Mouse (Mus musculus): ENCODE data around the gene Bhlhe40. TPM values are rescaled to one million over a fixed set of nuclear protein-coding genes. Genes with fewer than 3 reads are reported as not detected.
A peak's percentile ranks its signal among the peaks of the same experiment; 100 is the strongest.

The Bhlhe40 gene
- polyA plus RNA-seq, 1 experiment: 17.9 TPM

- DNase-seq (ENCODE audit: low spot score): no peak
These were observed 34.7 kb downstream of the Bhlhe40 start for GRCm38 (mm10) chr6:108694965-108695724.

DNA sequence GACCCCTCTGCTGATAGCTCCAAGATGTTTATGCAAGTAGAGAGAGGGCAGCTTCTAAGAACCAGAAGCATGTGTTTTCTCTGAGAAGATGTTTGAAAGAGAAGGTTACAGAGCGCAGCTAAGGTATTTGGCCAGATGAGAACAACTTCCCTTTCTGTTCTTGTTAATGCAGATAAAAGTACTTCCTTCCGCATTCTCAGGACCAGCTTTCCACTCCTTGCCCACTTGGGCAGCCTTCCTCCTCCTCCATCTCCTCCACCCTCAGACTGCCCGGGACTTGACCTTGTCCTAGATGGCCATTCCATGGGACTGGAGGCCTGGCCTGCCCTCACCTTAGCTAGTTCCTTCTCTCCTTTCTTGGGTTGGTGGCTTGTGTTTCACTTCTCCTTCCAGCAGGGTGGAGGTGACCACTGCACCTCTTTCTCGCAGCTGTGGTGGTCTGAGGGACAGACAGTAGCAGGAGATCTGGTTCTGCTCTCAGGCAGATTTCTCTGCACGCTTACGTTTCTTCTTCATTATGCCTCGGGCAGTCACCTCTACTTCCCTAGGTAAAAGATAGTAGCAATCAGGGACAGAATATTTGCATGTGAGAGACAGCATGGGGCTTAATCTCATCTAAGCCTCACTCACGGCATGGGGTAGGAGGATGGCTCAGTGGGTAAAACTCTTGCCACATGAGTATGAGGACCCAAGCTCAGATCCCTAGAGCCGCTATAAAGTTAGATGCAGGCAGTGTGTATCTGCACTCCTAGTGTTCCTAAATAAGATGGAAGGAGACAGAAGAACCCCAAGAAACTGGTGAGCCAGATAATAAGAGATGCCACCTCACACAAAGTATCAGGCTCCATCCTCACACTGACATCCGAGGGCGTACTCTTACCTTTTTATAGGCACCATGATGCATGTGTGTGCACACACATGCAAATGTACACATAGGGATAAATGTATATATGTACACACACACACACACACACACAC is 35.7 kb downstream of the Bhlhe40 start:
- no peak for DNase-seq (ENCODE audit: low spot score)

DNA sequence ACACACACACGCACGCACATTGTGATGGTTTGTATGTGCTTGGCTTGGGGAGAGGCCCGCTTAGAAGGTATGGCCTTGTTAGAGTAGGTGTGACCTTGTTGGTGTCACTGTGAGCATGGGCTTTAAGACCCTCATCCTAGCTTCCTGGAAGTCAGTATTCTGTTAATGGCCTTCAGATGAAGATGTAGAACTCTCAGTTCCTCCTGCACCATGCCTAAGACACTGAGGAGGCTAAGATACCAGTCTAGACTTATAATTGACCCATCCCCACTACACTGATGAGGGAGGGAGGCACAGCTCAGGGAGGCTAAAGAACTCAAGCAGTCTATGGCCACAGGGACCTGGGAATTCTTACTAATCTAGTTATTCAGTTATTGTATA is 36.4 kb downstream of the Bhlhe40 start:
- DNase-seq (ENCODE audit: low spot score): no peak

- DNase-seq (ENCODE audit: low spot score): no peak
These were observed 36.9 kb downstream of the Bhlhe40 start for GRCm38 (mm10) chr6:108697345-108697744.

- DNase-seq (ENCODE audit: low spot score): no peak
These were observed 38.0 kb downstream of the Bhlhe40 start for GRCm38 (mm10) chr6:108698343-108698870.

GRCm38 (mm10) chr6:108699679-108700078 is 39.2 kb downstream of the Bhlhe40 start:
- DNase-seq (ENCODE audit: low spot score): no peak

DNA sequence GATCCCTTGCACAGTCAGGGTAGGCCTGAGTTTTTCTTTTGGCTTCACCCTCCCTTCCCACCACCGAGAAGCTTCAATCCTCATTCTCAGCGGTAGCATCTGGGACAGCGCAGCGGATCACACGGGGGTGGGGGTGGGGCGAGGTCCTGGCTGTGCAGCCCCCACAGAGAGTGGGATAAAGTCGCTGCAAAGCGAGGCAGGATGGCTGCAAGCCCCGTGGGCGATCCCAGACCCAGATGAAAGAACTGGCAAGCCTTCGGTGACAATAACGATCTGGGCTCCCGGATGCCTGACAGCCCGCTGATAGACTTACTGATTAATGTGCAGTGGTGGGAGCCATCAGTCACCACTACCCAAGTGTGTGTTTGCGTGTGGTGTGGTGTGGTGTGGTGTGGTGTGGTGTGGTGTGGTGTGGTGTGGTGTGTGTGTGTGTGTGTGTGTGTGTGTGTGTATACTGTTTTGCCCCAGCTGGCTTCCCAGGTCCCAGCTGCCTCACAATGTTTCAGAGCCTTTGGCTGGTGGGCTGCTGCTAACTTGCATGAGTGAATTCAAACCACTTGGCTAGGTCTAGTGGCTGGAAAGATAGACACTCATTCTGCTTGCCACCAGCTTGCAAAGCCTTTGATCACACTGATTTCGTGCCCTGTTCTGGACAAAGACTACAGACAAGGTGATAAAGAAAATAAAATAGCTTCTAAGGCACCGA is 40.4 kb downstream of the Bhlhe40 start:
- DNase-seq (ENCODE audit: low spot score): no peak

GRCm38 (mm10) chr6:108702648-108703047 is 42.2 kb downstream of the Bhlhe40 start:
- no peak for DNase-seq (ENCODE audit: low spot score)

- no peak for DNase-seq (ENCODE audit: low spot score)
These were observed 42.7 kb downstream of the Bhlhe40 start for GRCm38 (mm10) chr6:108703085-108703484.

- DNase-seq (ENCODE audit: low spot score): no peak
These were observed 44.1 kb downstream of the Bhlhe40 start for GRCm38 (mm10) chr6:108704316-108705080.

- no peak for DNase-seq (ENCODE audit: low spot score)
These were observed 45.5 kb downstream of the Bhlhe40 start for GRCm38 (mm10) chr6:108705957-108706356.

DNA sequence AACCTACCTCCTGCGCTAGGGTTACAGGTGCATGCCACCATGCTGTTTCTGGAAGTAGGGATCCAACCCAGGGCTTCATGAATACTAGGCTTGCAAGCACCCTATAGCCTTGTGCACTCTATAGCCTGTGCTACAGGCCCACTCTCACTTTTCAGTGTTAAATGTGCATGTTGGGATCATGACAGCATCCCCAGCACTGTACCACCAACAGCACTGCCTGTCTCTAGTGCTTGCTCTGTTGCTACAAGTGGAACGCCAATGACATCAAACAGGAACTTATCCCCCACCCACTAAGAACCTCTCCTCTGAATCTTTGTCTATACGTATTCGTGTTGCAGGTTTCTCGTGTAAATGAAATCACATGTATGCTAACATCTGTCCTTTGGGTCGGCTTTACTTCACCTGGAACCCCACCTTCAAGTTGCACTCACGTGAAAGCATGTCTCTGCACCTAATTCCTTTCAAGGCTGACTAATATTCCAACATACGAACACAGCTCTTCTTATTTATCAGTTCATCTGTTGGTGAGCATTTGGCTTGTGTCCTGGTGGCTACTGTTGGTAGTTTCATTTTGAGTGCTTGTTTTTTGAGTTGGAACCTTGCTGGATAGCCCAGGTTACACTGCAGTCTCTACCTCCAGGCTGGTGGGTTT is 46.7 kb downstream of the Bhlhe40 start:
- no peak for DNase-seq (ENCODE audit: low spot score)

DNA sequence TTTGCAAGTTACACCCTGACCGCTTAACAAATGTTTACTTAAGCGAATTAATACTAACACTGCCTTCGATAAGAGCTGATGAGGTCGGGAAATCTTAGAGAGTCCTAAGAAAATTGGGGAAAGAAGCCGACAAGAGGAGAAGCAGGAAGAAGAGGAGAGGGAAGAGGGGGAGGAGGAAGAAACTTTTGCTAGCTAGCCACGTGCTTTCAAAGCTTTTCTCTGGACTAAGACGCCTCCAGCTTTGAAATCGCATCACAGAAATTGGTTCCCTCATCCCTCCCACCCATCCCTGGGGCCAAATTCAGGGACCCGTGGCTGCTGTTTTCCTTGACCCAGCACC is 48.7 kb downstream of the Bhlhe40 start:
- DNase-seq (ENCODE audit: low spot score): no peak

GRCm38 (mm10) chr6:108709471-108710231 is 49.2 kb downstream of the Bhlhe40 start:
- peak; percentile 55 for DNase-seq (ENCODE audit: low spot score)

DNA sequence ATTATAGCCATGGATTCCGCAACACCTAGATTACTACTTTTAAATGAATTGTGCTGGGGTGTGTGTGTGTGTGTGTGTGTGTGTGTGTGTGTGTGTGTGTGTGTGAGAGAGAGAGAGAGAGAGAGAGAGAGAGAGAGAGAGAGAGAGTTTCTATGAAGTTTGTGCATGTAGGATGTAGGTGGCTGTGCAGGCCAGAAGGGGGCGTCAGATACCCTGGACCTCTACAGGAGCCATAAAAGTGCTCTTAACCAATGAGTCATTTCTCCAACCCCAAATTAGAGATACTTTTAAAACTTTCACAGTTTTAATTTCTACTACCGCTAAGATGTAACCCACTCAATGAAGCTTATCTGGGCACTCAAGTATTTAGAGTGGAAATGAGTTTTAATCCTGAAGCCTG is 50.2 kb downstream of the Bhlhe40 start:
- DNase-seq (ENCODE audit: low spot score): no peak

DNA sequence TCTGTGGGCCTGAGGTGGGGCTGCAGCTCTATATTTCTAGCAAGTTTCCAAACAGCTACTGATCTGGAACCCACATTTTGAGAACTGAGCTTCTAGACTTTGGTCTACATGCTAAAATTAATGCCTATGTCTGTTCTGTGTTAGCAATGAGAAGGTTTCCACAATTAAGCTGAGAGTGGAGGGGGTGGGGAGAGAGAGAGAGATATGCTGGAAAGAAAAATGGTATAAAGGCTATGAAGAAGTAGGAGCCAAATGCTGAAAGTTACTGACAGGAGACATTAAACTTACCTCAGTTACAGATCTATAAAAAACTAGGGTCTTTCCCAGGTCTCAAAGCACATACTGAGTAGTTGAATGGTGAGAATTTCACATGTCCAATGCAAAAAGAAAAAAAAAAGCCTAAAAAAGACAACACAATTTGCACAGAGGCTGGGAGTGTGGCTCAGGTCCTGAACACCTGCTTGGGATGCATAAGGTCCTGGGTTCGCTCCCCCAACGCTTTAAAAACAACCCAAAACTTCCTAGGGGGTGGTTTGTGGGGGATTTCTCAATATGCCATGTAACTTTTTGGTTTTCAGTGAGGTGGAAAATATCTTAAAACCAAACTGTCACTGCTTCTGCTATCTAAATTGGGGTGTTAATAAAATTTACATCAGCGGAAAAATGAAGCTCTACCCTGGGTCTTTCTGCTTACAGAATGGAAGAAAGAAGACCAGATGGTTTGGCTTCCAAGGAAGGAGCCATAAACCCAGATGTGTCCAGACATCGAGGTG is 50.9 kb downstream of the Bhlhe40 start:
- DNase-seq (ENCODE audit: low spot score): no peak

DNA sequence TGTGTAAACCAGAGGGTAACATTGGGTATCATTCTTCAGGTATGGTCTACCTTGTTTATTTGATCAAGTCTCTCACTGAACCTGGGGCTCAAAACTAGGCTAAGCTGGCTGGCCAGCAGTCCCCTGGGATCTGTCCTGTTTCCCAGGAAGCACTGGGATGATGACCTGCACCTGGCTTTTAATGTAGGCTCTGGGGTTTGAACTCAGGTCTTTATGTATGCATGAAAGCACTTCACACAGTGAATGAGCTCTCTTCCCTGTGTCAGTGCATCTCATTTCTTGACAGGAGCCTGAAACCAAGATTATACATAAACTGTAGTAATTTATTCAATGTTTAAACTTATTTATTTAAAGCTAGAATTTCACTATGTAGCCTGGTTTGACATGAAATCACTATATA is 51.7 kb downstream of the Bhlhe40 start:
- DNase-seq (ENCODE audit: low spot score): no peak

GRCm38 (mm10) chr6:108713175-108713974 is 52.9 kb downstream of the Bhlhe40 start:
- DNase-seq (ENCODE audit: low spot score): no peak

Data from urinary bladder, adult 2 months (tissue).